ENCODE assay signal across 21 mouse cellular contexts in the genomic region with DNA sequence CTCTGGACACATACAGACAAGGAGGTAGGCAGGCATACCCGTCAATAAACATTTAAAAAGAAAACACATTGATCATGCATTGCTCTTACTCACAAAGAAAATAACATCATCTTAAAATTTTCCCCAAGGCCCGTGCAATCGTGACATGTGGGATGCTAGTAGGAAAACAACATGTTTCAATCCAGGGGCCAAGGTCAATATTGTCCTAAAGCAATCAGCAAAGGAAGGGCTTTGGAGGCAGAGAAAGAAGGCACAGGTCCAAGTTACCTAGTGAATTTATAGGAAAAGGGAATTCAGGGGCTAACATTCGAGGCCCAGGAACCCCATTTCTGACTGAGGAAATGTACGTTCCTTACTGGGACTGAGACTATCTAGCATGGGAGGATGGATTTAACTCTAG. TPM values are rescaled to one million over a fixed set of nuclear protein-coding genes. Genes with fewer than 3 reads are reported as not detected.
DNase-seq lines count a peak whose midpoint lies in the region; ATAC-seq lines count a peak whose summit lies in the region.
"Had no signal": no experiment of that assay in that cellular context is flagged by ENCODE, and none has a peak within 500 bp of the region (broad histone marks: within the 10 kb centered on the region; RNA-seq: fewer than 3 reads in every experiment).

No protein-coding gene starts in this region.

- 86% methylated on average over 5 of the region's 5 CpGs for WGBS in hindbrain, embryonic 13.5 days
- WGBS in hindbrain, embryonic 11.5 days, result 85% methylated on average over 5 of the region's 5 CpGs
- WGBS in forebrain, embryonic 14.5 days, result 80% methylated on average over 5 of the region's 5 CpGs
- WGBS in forebrain, embryonic 16.5 days, result 70% methylated on average over 5 of the region's 5 CpGs
- 86% methylated on average over 5 of the region's 5 CpGs for WGBS in midbrain, embryonic 13.5 days

- no peak overlapping the region for H3K27ac ChIP-seq in hindbrain, embryonic 13.5 days
- no peak overlapping the region for H3K27ac ChIP-seq in hindbrain, embryonic 11.5 days (ENCODE audit: low read depth, low read length)
- H3K27ac ChIP-seq in forebrain, embryonic 14.5 days (ENCODE audit: low read depth, low read length), result peak overlapping the region; percentile 95
- peak overlapping the region; percentile 97 for H3K27ac ChIP-seq in forebrain, embryonic 16.5 days (ENCODE audit: low read length)
- peak overlapping the region; percentile 27; the same call in 1 of the 2 replicates for H3K27ac ChIP-seq in midbrain, embryonic 13.5 days

- H3K4me2 ChIP-seq in hindbrain, embryonic 13.5 days, result peak overlapping the region; percentile 78
- no peak overlapping the region for H3K4me2 ChIP-seq in hindbrain, embryonic 11.5 days (replicated peaks; ENCODE audit: low read depth, low read length)
- peak overlapping the region; percentile 58 for H3K4me2 ChIP-seq in forebrain, embryonic 14.5 days (ENCODE audit: low read length)
- H3K4me2 ChIP-seq in forebrain, embryonic 16.5 days (ENCODE audit: low read length), result peak overlapping the region; percentile 62
- peak overlapping the region; percentile 70 for H3K4me2 ChIP-seq in midbrain, embryonic 13.5 days (replicated peaks)

- peaks cover 10% of the 10 kb centered on the region for H3K36me3 ChIP-seq in hindbrain, embryonic 13.5 days
- H3K36me3 ChIP-seq in hindbrain, embryonic 11.5 days (ENCODE audit: control insufficient read depth, insufficient read depth, low read length), result no peaks in the 10 kb centered on the region
- peaks cover 19% of the 10 kb centered on the region for H3K36me3 ChIP-seq in forebrain, embryonic 14.5 days (ENCODE audit: control insufficient read depth, insufficient read depth, low read length)
- peaks cover 3% of the 10 kb centered on the region; the same call in 1 of the 2 replicates for H3K36me3 ChIP-seq in forebrain, embryonic 16.5 days (ENCODE audit: control insufficient read depth, insufficient read depth)
- H3K36me3 ChIP-seq in midbrain, embryonic 13.5 days, result peaks cover 13% of the 10 kb centered on the region

- no peak for ATAC-seq in hindbrain, embryonic 13.5 days (ENCODE audit: low FRiP score)
- no peak for ATAC-seq in hindbrain, embryonic 11.5 days (ENCODE audit: low FRiP score)
- ATAC-seq in forebrain, embryonic 14.5 days, result no peak
- ATAC-seq in forebrain, embryonic 16.5 days, result no peak
- ATAC-seq in midbrain, embryonic 13.5 days, result no peak
- ATAC-seq: activated CD4-positive, CD25-positive, alpha-beta regulatory T cell, adult 4 months; intestine, postnatal 0 days; Patski had no signal

- H3K4me3 ChIP-seq in hindbrain, embryonic 13.5 days, result no peak overlapping the region; the same call in 1 of the 2 replicates
- no peak overlapping the region for H3K4me3 ChIP-seq in hindbrain, embryonic 11.5 days (ENCODE audit: low read depth, low read length)
- H3K4me3 ChIP-seq in forebrain, embryonic 14.5 days (ENCODE audit: low read depth, low read length), result peak overlapping the region; percentile 49
- peak overlapping the region; percentile 60 for H3K4me3 ChIP-seq in forebrain, embryonic 16.5 days (replicated peaks; ENCODE audit: low read length)
- H3K4me3 ChIP-seq in midbrain, embryonic 13.5 days (replicated peaks), result peak overlapping the region; percentile 53

- peaks cover 65% of the 10 kb centered on the region for H3K4me1 ChIP-seq in hindbrain, embryonic 13.5 days (replicated peaks)
- peaks cover 4% of the 10 kb centered on the region; the same call in 1 of the 2 replicates for H3K4me1 ChIP-seq in hindbrain, embryonic 11.5 days (replicated peaks; ENCODE audit: control insufficient read depth, insufficient read depth, low read length)
- H3K4me1 ChIP-seq in forebrain, embryonic 14.5 days (ENCODE audit: control insufficient read depth, insufficient read depth, low read length), result peaks cover 42% of the 10 kb centered on the region
- H3K4me1 ChIP-seq in forebrain, embryonic 16.5 days (replicated peaks; ENCODE audit: control insufficient read depth, insufficient read depth, low read length), result peaks cover 54% of the 10 kb centered on the region
- H3K4me1 ChIP-seq in midbrain, embryonic 13.5 days (replicated peaks), result peaks cover 68% of the 10 kb centered on the region

- H3K9me3 ChIP-seq in hindbrain, embryonic 13.5 days, result no peaks in the 10 kb centered on the region
- H3K9me3 ChIP-seq in hindbrain, embryonic 11.5 days (ENCODE audit: control insufficient read depth, low read length), result no peaks in the 10 kb centered on the region
- no peaks in the 10 kb centered on the region for H3K9me3 ChIP-seq in forebrain, embryonic 14.5 days (replicated peaks; ENCODE audit: control insufficient read depth, low read length)
- no peaks in the 10 kb centered on the region for H3K9me3 ChIP-seq in forebrain, embryonic 16.5 days (ENCODE audit: control insufficient read depth, low read length)
- H3K9me3 ChIP-seq in midbrain, embryonic 13.5 days, result no peaks in the 10 kb centered on the region

- H3K27me3 ChIP-seq in hindbrain, embryonic 13.5 days, result no peaks in the 10 kb centered on the region
- no peaks in the 10 kb centered on the region for H3K27me3 ChIP-seq in hindbrain, embryonic 11.5 days (ENCODE audit: control insufficient read depth, insufficient read depth, low read length)
- H3K27me3 ChIP-seq in forebrain, embryonic 14.5 days (replicated peaks; ENCODE audit: control insufficient read depth, insufficient read depth, low read length), result no peaks in the 10 kb centered on the region
- H3K27me3 ChIP-seq in forebrain, embryonic 16.5 days (replicated peaks; ENCODE audit: control insufficient read depth, insufficient read depth, low read length), result no peaks in the 10 kb centered on the region
- H3K27me3 ChIP-seq in midbrain, embryonic 13.5 days, result no peaks in the 10 kb centered on the region
- H3K27me3 ChIP-seq: Patski had no signal

- peak overlapping the region; percentile 49; the same call in 1 of the 2 replicates for H3K9ac ChIP-seq in hindbrain, embryonic 13.5 days
- no peak overlapping the region for H3K9ac ChIP-seq in hindbrain, embryonic 11.5 days (ENCODE audit: low read depth, low read length)
- peak overlapping the region; percentile 57; the same call in 1 of the 2 replicates for H3K9ac ChIP-seq in forebrain, embryonic 14.5 days (ENCODE audit: low read length)
- H3K9ac ChIP-seq in forebrain, embryonic 16.5 days (replicated peaks; ENCODE audit: low read depth, low read length), result peak overlapping the region; percentile 28; the same call in 1 of the 2 replicates
- no peak overlapping the region for H3K9ac ChIP-seq in midbrain, embryonic 13.5 days (replicated peaks)

- DNase-seq in hindbrain, embryonic 11.5 days (ENCODE audit: low spot score), result no peak
- DNase-seq in forebrain, embryonic 14.5 days (ENCODE audit: low spot score), result no peak
- DNase-seq in ovary, postnatal 36 days (ENCODE audit: low spot score), result no peak
- DNase-seq in spleen, postnatal 14 days (ENCODE audit: low spot score in 2 of 2), result no peak
- no peak for DNase-seq in gastrocnemius, adult 8-10 months (ENCODE audit: low spot score in 2 of 2)
- DNase-seq: cerebellum, adult 11-12 months; cerebellum, postnatal 25 days; heart, postnatal 4 days; kidney, postnatal 10 days; layer of hippocampus, adult 9-11 months; left cerebral cortex, postnatal 4 days; lung, adult 18-20 months; lung, postnatal 36 days; right cerebral cortex, postnatal 4 days; thymus, postnatal 4 days had no signal

RNA-seq across cellular contexts. Expression of gene Rtp4, which starts 2.9 kb away (rescaled TPM):
- 3.2 and 3.8 TPM in 2 replicates for polyA plus RNA-seq in hindbrain, embryonic 13.5 days (2015; fragmentation: Nextera tagmentation; extraction: Ambion mirVana)
- polyA plus RNA-seq in hindbrain, embryonic 11.5 days (2014; fragmentation: Nextera tagmentation; extraction: Ambion mirVana), result 2.7 and 3.1 TPM in 2 replicates
- 3.1 and 4.0 TPM in 2 replicates for polyA plus RNA-seq in forebrain, embryonic 14.5 days (2014; fragmentation: Nextera tagmentation; extraction: Ambion mirVana)
- 3.0 and 4.1 TPM in 2 replicates for polyA plus RNA-seq in forebrain, embryonic 16.5 days (2015; fragmentation: Nextera tagmentation; extraction: Ambion mirVana)
- polyA plus RNA-seq in midbrain, embryonic 13.5 days (2015; fragmentation: Nextera tagmentation; extraction: Ambion mirVana), result 2.0 and 3.4 TPM in 2 replicates
- 1 to 10 TPM in 2 of 4 experiments, under 1 TPM in 2; 0.75 to 1.4 (median 1.1) TPM for total RNA-seq in gastrocnemius, adult 8-10 months (2022)

RNA-seq across cellular contexts. Expression of gene Masp1, which starts 3.4 kb away (rescaled TPM):
- 31.3 and 36.9 TPM in 2 replicates for polyA plus RNA-seq in hindbrain, embryonic 13.5 days (2015; fragmentation: Nextera tagmentation; extraction: Ambion mirVana)
- 21.6 and 24.4 TPM in 2 replicates for polyA plus RNA-seq in hindbrain, embryonic 11.5 days (2014; fragmentation: Nextera tagmentation; extraction: Ambion mirVana)
- 44.6 and 47.4 TPM in 2 replicates for polyA plus RNA-seq in forebrain, embryonic 14.5 days (2014; fragmentation: Nextera tagmentation; extraction: Ambion mirVana)
- polyA plus RNA-seq in forebrain, embryonic 16.5 days (2015; fragmentation: Nextera tagmentation; extraction: Ambion mirVana), result 46.1 and 51.3 TPM in 2 replicates
- 37.5 and 44.7 TPM in 2 replicates for polyA plus RNA-seq in midbrain, embryonic 13.5 days (2015; fragmentation: Nextera tagmentation; extraction: Ambion mirVana)
- total RNA-seq in gastrocnemius, adult 8-10 months (2022), result 10 to 100 TPM in 1 of 4 experiments, 1 to 10 TPM in 3; 7.2 to 11.9 (median 9.1) TPM
- polyA plus RNA-seq: activated CD4-positive, CD25-positive, alpha-beta regulatory T cell, adult 4 months had no signal

Comparison
In these comparisons a context has a peak if more than half of its experiments do, and no peak if none do; other contexts are left out.
1. H3K9ac ChIP-seq: peak in hindbrain, embryonic 13.5 days (single experiment), forebrain, embryonic 14.5 days (single experiment) and forebrain, embryonic 16.5 days (single experiment); none in hindbrain, embryonic 11.5 days (single experiment) and midbrain, embryonic 13.5 days (single experiment).
2. H3K27ac ChIP-seq: peak in forebrain, embryonic 14.5 days (single experiment), forebrain, embryonic 16.5 days (single experiment) and midbrain, embryonic 13.5 days (single experiment); none in hindbrain, embryonic 13.5 days (single experiment) and hindbrain, embryonic 11.5 days (single experiment).
3. H3K4me3 ChIP-seq: peak in forebrain, embryonic 14.5 days (single experiment), forebrain, embryonic 16.5 days (single experiment) and midbrain, embryonic 13.5 days (single experiment); none in hindbrain, embryonic 13.5 days (single experiment) and hindbrain, embryonic 11.5 days (single experiment).